Mouse (Mus musculus) lung, adult 2 months (tissue): ENCODE measurements around the gene Htr2c.

Experiments used
- CTCF ChIP-seq: fragments of 200-500 bp; IDR thresholded peaks from 2 replicates; pipeline ENCODE4 v1.5.1; 2011; ENCODE audit warnings: mild to moderate bottlenecking, low read length, control low read depth; ENCODE audit not compliant: insufficient read depth
- POLR2A ChIP-seq: fragments of 200-500 bp; IDR thresholded peaks from 2 replicates; pipeline ENCODE4 v1.6.1; 2011; ENCODE audit warnings: low read depth, mild to moderate bottlenecking, control low read depth, low read length, borderline replicate concordance; ENCODE audit errors: extremely low read depth

- no peak for TF ChIP-seq CTCF
- TF ChIP-seq POLR2A: no peak
Measured at GRCm38 (mm10) chrX:147238806-147239542, 276.7 kb downstream of the Htr2c start.
